Mouse (Mus musculus): ENCODE results near the gene Efhc1. TPM values are rescaled to one million over a fixed set of nuclear protein-coding genes. Genes with fewer than 3 reads are reported as not detected.

Efhc1 gene
- total RNA-seq, 2 experiments from 2014 or later = 1.9 to 2.6 TPM

DNA sequence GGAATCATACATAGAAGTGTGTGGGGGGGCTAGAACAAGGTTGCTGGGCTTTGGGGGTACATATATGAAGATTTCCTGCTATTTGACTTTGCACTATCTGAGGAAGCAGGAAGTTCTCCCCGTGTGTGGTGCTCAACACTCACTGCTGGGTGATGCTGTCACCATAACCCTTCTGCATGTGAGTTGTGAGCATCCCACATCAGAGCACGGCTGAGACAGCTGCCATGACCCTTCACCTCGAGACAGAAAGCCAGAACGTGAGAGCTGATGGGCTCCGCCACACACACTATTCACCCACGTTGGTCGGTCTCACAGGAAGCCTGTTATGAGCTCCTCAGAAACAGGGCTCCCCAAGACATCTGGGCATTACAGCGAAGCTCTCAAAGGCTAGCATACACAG lies 53.2 kb downstream of the Efhc1 start:
- no peak for DNase-seq (ENCODE audit: low spot score in 2 of 2)

- no peak for DNase-seq (ENCODE audit: low spot score in 2 of 2)
Observed at GRCm38 (mm10) chr1:21006775-21007174, 55.3 kb downstream of the Efhc1 start.

DNA sequence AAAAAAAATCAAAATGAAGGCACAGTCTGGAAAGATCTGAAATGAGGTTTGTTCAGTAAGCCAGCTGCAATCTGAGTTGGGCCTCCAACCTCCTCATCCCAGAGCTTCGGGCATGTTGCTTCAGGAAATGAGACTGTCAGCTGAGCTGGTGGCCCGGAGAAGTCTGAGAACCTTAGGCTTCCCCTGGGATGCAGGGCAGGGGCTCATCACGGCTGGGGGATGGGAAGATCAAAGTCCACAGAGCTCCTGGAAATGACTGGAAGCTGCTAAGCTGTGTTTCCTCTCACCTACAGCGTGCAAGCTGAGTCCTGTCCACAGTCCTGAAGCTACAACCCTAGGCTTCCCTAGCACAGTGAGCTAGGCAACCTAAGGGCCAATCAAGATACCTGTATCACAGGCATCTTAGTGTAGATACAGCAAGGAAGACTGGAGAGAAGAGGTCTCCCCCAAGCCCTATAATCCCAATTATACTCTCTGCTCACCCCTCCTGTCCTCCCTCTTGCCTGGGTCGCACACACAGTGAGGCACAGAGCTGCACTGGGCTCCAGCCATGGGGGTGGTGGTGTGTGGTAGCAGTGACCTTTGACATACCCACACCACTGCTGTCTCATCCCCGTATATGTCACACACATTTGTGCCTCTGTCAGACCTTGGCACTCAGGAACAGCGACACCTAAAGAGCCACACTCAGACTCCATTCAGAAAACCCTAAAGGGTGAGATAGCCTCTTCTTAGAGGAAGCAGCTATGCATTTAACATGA lies 56.7 kb downstream of the Efhc1 start:
- no peak for DNase-seq (ENCODE audit: low spot score in 2 of 2)

DNA sequence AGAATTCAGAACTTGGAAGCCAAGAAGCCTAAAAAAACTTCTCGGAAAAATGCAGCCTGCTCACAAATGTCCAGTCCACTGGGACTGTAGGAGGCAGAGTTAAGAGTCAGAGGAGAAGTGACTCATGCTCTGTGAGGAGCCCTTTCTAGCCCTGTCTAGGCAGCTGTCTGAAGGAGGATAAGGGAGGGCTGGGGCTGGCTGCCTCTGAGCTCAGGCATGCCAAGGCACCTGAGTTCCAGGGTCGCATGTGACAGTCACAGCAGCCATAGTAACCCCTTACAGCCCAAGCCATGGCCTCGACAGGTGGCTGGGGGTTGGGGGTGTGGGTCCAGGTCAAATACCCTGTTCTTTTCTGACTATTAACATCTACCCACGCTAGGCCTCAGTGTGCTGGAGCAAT lies 57.5 kb downstream of the Efhc1 start:
- DNase-seq (ENCODE audit: low spot score in 2 of 2) = peak; percentile 21 to 42

DNA sequence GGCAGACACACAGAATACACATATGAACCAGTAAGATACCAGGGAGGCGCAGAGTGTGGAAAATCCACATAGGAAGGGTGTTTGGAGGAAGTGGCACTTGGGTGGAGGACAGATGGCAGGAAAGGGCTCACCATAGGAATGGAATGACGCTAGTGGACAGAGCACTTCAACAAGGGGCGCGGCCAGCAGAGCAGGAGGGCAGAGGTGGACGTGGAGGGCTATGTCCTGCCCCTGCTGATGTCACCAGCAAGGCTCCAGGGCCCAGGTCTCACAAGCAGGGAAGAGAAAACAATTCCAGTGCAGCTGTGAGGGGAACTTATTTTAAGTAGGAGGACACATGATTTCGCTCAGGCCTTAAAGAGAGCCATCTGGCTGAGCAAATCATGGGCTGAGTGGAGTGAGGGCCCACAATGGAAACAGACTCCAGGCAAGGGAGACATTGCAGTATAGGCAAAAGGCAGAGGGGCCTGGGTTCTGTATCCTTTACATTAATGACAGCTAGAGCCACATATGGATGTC lies 58.9 kb downstream of the Efhc1 start:
- no peak for DNase-seq (ENCODE audit: low spot score in 2 of 2)

DNA sequence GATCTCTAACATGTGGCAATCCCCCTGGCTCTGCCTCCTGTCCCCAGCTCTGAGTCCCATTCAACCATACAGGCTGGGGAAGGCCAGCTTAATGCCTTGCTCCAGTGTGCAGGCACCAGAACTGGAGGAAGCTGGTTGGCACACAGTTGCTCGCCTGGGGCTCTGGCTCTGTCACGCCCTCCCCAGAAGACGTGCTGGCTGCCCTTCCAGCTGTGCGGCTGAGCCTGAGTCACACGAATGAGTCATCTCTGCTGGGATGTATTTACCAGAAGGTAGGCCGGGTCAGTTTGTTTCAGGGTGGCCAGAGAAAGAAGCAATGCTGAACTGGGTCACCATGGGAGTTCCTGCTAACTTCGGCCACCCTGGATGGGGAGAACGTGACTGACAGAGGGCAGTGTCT lies 63.0 kb downstream of the Efhc1 start:
- DNase-seq (ENCODE audit: low spot score in 2 of 2) = peak; percentile 62 to 64

DNA sequence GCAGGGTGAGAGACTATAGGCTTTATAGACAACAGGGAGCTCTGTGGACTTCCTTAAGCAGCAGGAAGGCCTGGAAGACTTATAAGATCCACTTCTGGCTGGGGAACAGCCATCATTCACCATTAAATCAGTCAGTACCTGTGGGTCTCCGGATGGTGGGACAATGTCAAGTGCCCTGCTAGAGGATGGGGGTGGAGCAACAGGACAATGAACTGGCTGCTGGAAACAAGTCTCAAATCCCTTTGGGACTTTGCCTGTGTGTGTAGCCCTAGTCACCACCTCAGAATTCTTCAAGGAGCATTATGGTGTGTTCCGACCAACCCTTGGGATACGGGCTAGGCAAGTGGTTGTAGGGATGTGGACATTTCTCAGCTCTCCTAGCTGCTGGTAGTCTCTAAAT lies 71.7 kb downstream of the Efhc1 start:
- no peak for DNase-seq (ENCODE audit: low spot score in 2 of 2)

DNA sequence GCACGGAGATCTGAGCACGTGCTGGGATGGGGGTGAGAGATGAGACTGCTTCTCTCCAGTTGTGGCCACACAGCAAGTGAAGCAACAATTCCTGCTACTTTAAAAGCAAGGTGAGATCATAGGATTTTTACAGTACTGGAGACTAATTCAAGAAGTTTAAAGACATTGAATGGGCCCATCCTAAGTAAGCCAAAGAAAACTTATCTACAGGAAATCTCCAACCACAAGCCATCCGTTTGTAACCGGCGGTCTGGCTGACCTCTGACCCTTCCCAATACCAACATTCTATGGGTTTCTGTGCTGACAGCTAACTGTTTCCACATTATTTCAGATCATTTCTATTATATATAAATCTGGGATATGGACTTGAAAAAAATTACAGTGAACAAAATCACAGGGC lies 73.8 kb downstream of the Efhc1 start:
- DNase-seq (ENCODE audit: low spot score in 2 of 2) = no peak

GRCm38 (mm10) chr1:21026534-21026933 lies 75.1 kb downstream of the Efhc1 start:
- DNase-seq (ENCODE audit: low spot score in 2 of 2) = no peak

GRCm38 (mm10) chr1:21029000-21029399 lies 77.6 kb downstream of the Efhc1 start:
- DNase-seq (ENCODE audit: low spot score in 2 of 2) = no peak

DNA sequence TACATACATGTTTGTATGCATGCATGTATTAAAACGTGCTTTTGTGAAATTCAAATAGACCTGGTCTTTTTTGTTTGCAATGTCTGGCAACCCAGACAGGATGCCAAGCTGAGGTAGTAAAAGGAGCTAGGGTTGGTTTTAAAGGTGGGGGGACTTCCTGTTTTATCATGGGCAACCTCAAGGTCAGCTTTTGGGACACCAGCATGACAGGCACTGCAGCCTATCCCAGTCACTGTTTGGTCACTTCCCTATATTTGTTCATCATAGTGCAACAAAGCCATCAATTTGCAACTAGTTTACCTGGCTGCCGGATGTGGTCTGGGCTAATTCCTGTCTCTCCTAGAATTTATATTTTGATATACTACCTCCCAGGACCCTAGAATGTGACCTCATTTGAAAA lies 80.2 kb downstream of the Efhc1 start:
- DNase-seq (ENCODE audit: low spot score in 2 of 2) = no peak

- DNase-seq (ENCODE audit: low spot score in 2 of 2) = no peak
Observed at GRCm38 (mm10) chr1:21033065-21033791, 81.8 kb downstream of the Efhc1 start.

GRCm38 (mm10) chr1:21033792-21034119 lies 82.3 kb downstream of the Efhc1 start:
- DNase-seq (ENCODE audit: low spot score in 2 of 2) = no peak

DNA sequence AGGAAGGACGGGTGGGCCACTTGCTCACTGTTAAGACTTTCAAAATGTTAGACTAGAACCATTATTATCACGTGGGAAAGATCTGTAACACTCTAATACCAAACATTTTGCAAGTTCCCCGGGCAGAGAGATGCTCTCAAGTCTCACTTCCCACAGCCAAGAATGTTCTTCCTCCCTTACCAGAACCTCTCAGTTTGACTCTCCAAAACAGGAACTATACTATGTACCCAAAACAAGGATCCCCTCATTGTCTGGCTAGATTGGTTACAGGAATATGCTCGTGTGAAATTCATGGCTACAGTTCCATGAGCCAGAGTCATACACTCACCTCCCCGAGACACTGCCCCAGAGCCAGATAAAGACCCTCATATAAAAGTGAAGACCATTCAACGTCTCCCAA lies 84.5 kb downstream of the Efhc1 start:
- DNase-seq (ENCODE audit: low spot score in 2 of 2) = no peak

- DNase-seq (ENCODE audit: low spot score in 2 of 2) = no peak
Observed at GRCm38 (mm10) chr1:21037881-21038601, 86.6 kb downstream of the Efhc1 start.

DNA sequence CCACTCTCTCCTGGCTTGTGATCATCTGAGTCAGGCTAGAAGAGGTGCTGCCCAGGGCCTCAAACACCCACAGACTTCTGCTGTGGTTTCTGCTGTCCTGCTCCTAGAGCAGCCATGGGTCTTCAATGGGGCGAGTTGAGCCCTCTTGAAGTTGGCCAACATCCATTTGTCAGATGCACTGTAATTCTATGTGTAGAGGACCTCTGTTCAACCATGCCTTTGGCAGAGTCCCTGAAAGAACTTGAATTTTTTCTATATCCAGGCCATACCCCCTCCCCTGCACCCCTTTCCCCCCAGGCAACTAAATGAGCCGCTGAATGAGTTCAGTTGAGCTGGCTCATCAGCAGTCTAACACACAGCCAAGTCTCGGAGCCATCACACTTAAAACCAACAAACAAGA lies 88.1 kb downstream of the Efhc1 start:
- no peak for DNase-seq (ENCODE audit: low spot score in 2 of 2)

DNA sequence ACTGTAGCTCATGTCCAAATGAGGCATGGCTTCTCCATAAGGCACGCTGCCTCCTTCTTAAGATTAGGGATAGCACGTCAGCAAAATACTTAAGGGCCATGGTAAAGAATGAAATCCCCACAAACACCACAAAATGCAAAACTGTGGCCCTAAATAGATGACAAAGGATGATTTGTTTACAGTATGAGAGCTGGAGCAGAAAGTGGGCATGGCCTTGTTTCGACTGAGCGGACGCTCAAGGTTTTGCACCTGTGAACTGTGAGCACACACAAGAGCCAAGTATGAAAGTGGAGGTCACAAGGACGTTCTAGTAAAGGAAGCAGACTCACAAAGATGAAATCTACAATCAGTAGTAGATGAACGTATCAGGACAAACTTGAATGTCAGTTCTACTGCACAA lies 88.7 kb downstream of the Efhc1 start:
- no peak for DNase-seq (ENCODE audit: low spot score in 2 of 2)

Other genes with a start within 250 kb of the Efhc1 start
- not detected for gene Il17a, start 220.7 kb upstream of the Efhc1 start, total RNA-seq (2021)
- gene Il17f, start 161.0 kb upstream of the Efhc1 start, total RNA-seq (2021) = not detected
- 10 to 100 TPM in 1 of 2 experiments, 1 to 10 TPM in 1; 9.0 to 10.1 TPM for gene Mcm3, start 131.3 kb upstream of the Efhc1 start, total RNA-seq (2021)
- gene Paqr8, start 61.0 kb upstream of the Efhc1 start, total RNA-seq (2021) = 10 to 100 TPM; 41.0 to 48.2 TPM
- gene Tram2, start 127.6 kb downstream of the Efhc1 start, total RNA-seq (2021) = 1 to 10 TPM; 3.4 to 4.3 TPM